Mouse (Mus musculus) MEL (cell line): ENCODE results near the gene Dnase1l3. TPM values are rescaled to one million over a fixed set of nuclear protein-coding genes. Genes with fewer than 3 reads are reported as not detected.

Experiments used
- DNase-seq: peaks from one replicate; pipeline ENCODE4 v3.0.0; 2011; ENCODE audit warnings: low read depth, low spot score
- H3K27ac ChIP-seq: 2 replicates; pipeline ENCODE4 v1.5.1; 2012; ENCODE audit warnings: low read depth, mild to moderate bottlenecking, control low read depth, low read length, moderate library complexity; ENCODE audit not compliant: control insufficient read depth
- H3K27me3 ChIP-seq, 2 experiments: fragments of 150-350 bp in 1 of 2; sonication (generic) in 1 of 2; 2 replicates each; pipeline ENCODE4 v1.6.1; 2012; ENCODE audit warnings: low read length in 2 of 2, mild to moderate bottlenecking in 2 of 2, improper control_type of control experiment in 1 of 2, moderate library complexity in 1 of 2; ENCODE audit not compliant: insufficient read depth in 2 of 2, control insufficient read depth in 1 of 2
- H3K36me3 ChIP-seq, 2 experiments: 2 replicates each; pipeline ENCODE4 v1.6.1; 2012 to 2014; ENCODE audit warnings: low read length in 2 of 2, improper control_type of control experiment in 1 of 2, inconsistent platforms in 1 of 2, mild to moderate bottlenecking in 1 of 2; ENCODE audit not compliant: insufficient read depth in 2 of 2, control insufficient read depth in 1 of 2
- H3K4me1 ChIP-seq, 2 experiments: fragments of 150-350 bp in 1 of 2; sonication (generic) in 1 of 2; 2 replicates each; pipeline ENCODE4 v1.6.1; 2012; ENCODE audit warnings: low read length in 2 of 2, improper control_type of control experiment in 1 of 2, mild to moderate bottlenecking in 1 of 2; ENCODE audit not compliant: insufficient read depth in 2 of 2, control insufficient read depth in 1 of 2
- H3K4me3 ChIP-seq, 2 experiments: fragments of 150-350 bp in 1 of 2; sonication (generic) in 1 of 2; 2 replicates each; pipeline ENCODE4 v1.5.1; 2012; ENCODE audit warnings: low read depth in 2 of 2, low read length in 2 of 2, mild to moderate bottlenecking in 2 of 2, moderate library complexity in 2 of 2, control low read depth in 1 of 2, improper control_type of control experiment in 1 of 2; ENCODE audit not compliant: control insufficient read depth in 1 of 2, insufficient read depth in 1 of 2
- H3K79me2 ChIP-seq: 2 replicates; pipeline ENCODE4 v1.6.1; 2012; ENCODE audit warnings: mild to moderate bottlenecking, low read length, moderate library complexity; ENCODE audit not compliant: control insufficient read depth, poor library complexity, insufficient read depth
- H3K9ac ChIP-seq: 2 replicates; pipeline ENCODE4 v1.6.1; 2012; ENCODE audit warnings: low read depth, mild to moderate bottlenecking, control low read depth, low read length, moderate library complexity; ENCODE audit not compliant: control insufficient read depth, poor library complexity, severe bottlenecking
- H3K9me3 ChIP-seq: fragments of 150-350 bp; sonication (generic); replicated peaks from 2 replicates; pipeline ENCODE4 v1.6.1; 2012; ENCODE audit warnings: mild to moderate bottlenecking, low read length, improper control_type of control experiment, moderate library complexity; ENCODE audit not compliant: insufficient read depth
- BHLHE40 ChIP-seq: IDR thresholded peaks from 2 replicates; pipeline ENCODE4 v1.6.1; 2012; ENCODE audit warnings: low read depth, mild to moderate bottlenecking, inconsistent platforms, low read length, improper control_type of control experiment, borderline replicate concordance
- CHD1 ChIP-seq: IDR thresholded peaks from 2 replicates; pipeline ENCODE4 v1.6.1; 2012; ENCODE audit warnings: low read depth, mild to moderate bottlenecking, inconsistent platforms, low read length, improper control_type of control experiment
- CTCF ChIP-seq, 3 experiments: IDR thresholded peaks in 2 of 3; conservative IDR thresholded peaks in 1 of 3; 2 replicates each; pipeline ENCODE4 v1.5.1; 2011 to 2012; ENCODE audit warnings: low read length in 3 of 3, low read depth in 2 of 3, mild to moderate bottlenecking in 2 of 3, improper control_type of control experiment in 1 of 3, inconsistent platforms in 1 of 3, mixed read lengths in 1 of 3, moderate library complexity in 1 of 3; ENCODE audit not compliant: control insufficient read depth in 1 of 3, insufficient read depth in 1 of 3, poor library complexity in 1 of 3, severe bottlenecking in 1 of 3
- EP300 ChIP-seq, 2 experiments: IDR thresholded peaks; 2 replicates each; pipeline ENCODE4 v1.6.1; 2011; ENCODE audit warnings: improper control_type of control experiment in 2 of 2, low read length in 2 of 2, low read depth in 1 of 2, mild to moderate bottlenecking in 1 of 2
- ETS1 ChIP-seq: IDR thresholded peaks from 2 replicates; pipeline ENCODE4 v1.6.1; 2012; ENCODE audit warnings: low read depth, mild to moderate bottlenecking, inconsistent platforms, low read length, improper control_type of control experiment, moderate library complexity
- GABPA ChIP-seq: IDR thresholded peaks from 2 replicates; pipeline ENCODE4 v1.6.1; 2012; ENCODE audit warnings: low read depth, mild to moderate bottlenecking, inconsistent platforms, low read length, improper control_type of control experiment, moderate library complexity
- GATA1 ChIP-seq: IDR thresholded peaks from 2 replicates; pipeline ENCODE4 v1.6.1; 2011; ENCODE audit warnings: low read depth, low read length, improper control_type of control experiment
- JUND ChIP-seq: IDR thresholded peaks from 2 replicates; pipeline ENCODE4 v1.6.1; 2011; ENCODE audit warnings: low read depth, mild to moderate bottlenecking, improper control_type of control experiment, low read length
- KAT2A ChIP-seq: conservative IDR thresholded peaks from 2 replicates; pipeline ENCODE4 v1.6.1; 2012; ENCODE audit warnings: low read depth, low read length, improper control_type of control experiment, inconsistent platforms
- MAFK ChIP-seq: IDR thresholded peaks from 2 replicates; pipeline ENCODE4 v1.6.1; 2011; ENCODE audit warnings: low read depth, mild to moderate bottlenecking, low read length, improper control_type of control experiment, borderline replicate concordance
- MAX ChIP-seq: IDR thresholded peaks from 2 replicates; pipeline ENCODE4 v1.6.1; 2011; ENCODE audit warnings: low read length, improper control_type of control experiment
- MEF2A ChIP-seq: IDR thresholded peaks from 2 replicates; pipeline ENCODE4 v1.6.1; 2014; ENCODE audit warnings: low read depth, mild to moderate bottlenecking, inconsistent platforms, low read length, improper control_type of control experiment; ENCODE audit not compliant: poor library complexity, insufficient replicate concordance, severe bottlenecking; ENCODE audit errors: extremely low read depth
- MXI1 ChIP-seq: IDR thresholded peaks from 2 replicates; pipeline ENCODE4 v1.6.1; 2011; ENCODE audit warnings: mild to moderate bottlenecking, low read depth, low read length, improper control_type of control experiment
- NELFE ChIP-seq: IDR thresholded peaks from 2 replicates; pipeline ENCODE4 v1.6.1; 2011; ENCODE audit warnings: low read depth, low read length, improper control_type of control experiment
- NRF1 ChIP-seq: IDR thresholded peaks from 2 replicates; pipeline ENCODE4 v1.6.1; 2014; ENCODE audit warnings: low read depth, mild to moderate bottlenecking, inconsistent platforms, low read length, improper control_type of control experiment, moderate library complexity; ENCODE audit not compliant: poor library complexity, insufficient read depth, severe bottlenecking
- POLR2A ChIP-seq, 2 experiments: IDR thresholded peaks; 2 replicates each; pipeline ENCODE4 v1.6.1; 2011 to 2012; ENCODE audit warnings: low read length in 2 of 2, mild to moderate bottlenecking in 2 of 2, control low read depth in 1 of 2, improper control_type of control experiment in 1 of 2, low read depth in 1 of 2, moderate library complexity in 1 of 2; ENCODE audit not compliant: control insufficient read depth in 1 of 2, insufficient read depth in 1 of 2, poor library complexity in 1 of 2
- POLR2AphosphoS2 ChIP-seq: IDR thresholded peaks from 2 replicates; pipeline ENCODE4 v1.6.1; 2011; ENCODE audit warnings: low read length, improper control_type of control experiment
- RAD21 ChIP-seq: IDR thresholded peaks from 2 replicates; pipeline ENCODE4 v1.6.1; 2011; ENCODE audit warnings: mild to moderate bottlenecking, low read depth, low read length, improper control_type of control experiment
- SIN3A ChIP-seq: IDR thresholded peaks from 2 replicates; pipeline ENCODE4 v1.6.1; 2012; ENCODE audit warnings: low read length, improper control_type of control experiment, inconsistent platforms
- TAL1 ChIP-seq: IDR thresholded peaks from 2 replicates; pipeline ENCODE4 v1.6.1; 2012; ENCODE audit warnings: mild to moderate bottlenecking, inconsistent platforms, low read length, moderate library complexity, mixed read lengths
- TBP ChIP-seq: IDR thresholded peaks from 2 replicates; pipeline ENCODE4 v1.8.0; 2011; ENCODE audit warnings: low read depth, low read length, improper control_type of control experiment
- TCF12 ChIP-seq: IDR thresholded peaks from 2 replicates; pipeline ENCODE4 v1.6.1; 2014; ENCODE audit warnings: low read depth, mild to moderate bottlenecking, inconsistent platforms, low read length, improper control_type of control experiment, moderate library complexity
- UBTF ChIP-seq: IDR thresholded peaks from 2 replicates; pipeline ENCODE4 v1.6.1; 2012; ENCODE audit warnings: low read depth, mild to moderate bottlenecking, inconsistent platforms, low read length, improper control_type of control experiment, moderate library complexity, borderline replicate concordance; ENCODE audit not compliant: insufficient read depth
- USF1 ChIP-seq: IDR thresholded peaks from 2 replicates; pipeline ENCODE4 v1.6.1; 2014; ENCODE audit warnings: low read depth, mild to moderate bottlenecking, inconsistent platforms, low read length, improper control_type of control experiment, moderate library complexity
- USF2 ChIP-seq, 2 experiments: IDR thresholded peaks; 2 replicates each; pipeline ENCODE4 v1.6.1; 2011 to 2012; ENCODE audit warnings: improper control_type of control experiment in 2 of 2, low read length in 2 of 2, borderline replicate concordance in 1 of 2, inconsistent platforms in 1 of 2, low read depth in 1 of 2, mild to moderate bottlenecking in 1 of 2; ENCODE audit not compliant: insufficient read depth in 1 of 2
- ZC3H11A ChIP-seq: IDR thresholded peaks from 2 replicates; pipeline ENCODE4 v1.6.1; 2012; ENCODE audit warnings: low read depth, mild to moderate bottlenecking, inconsistent platforms, low read length, improper control_type of control experiment
- ZMIZ1 ChIP-seq: IDR thresholded peaks from 2 replicates; pipeline ENCODE4 v1.6.1; 2012; ENCODE audit warnings: low read depth, mild to moderate bottlenecking, inconsistent platforms, low read length, improper control_type of control experiment, moderate library complexity
- polyA plus RNA-seq, 2 experiments: library from polyadenylated mRNA; stranded (reverse) in 1 of 2; unstranded in 1 of 2; fragments of >175 nt in 1 of 2; fragments of >200 nt in 1 of 2; gene quantifications; 2 replicates each; pipeline versions ENCODE4 v1.2.1 to v1.2.4; 2012; ENCODE audit warnings: low replicate concordance in 2 of 2, low read depth in 1 of 2; ENCODE audit not compliant: insufficient read length in 2 of 2, insufficient read depth in 1 of 2, missing spikeins in 1 of 2
- total RNA-seq: library from RNA; depleted of rRNA; stranded (reverse); fragments of 300-350 nt; gene quantifications from 2 replicates; pipeline ENCODE4 v1.2.3, GENCODE M21; 2012

Dnase1l3 gene
- total and polyA plus RNA-seq, 3 experiments, result not detected

DNA sequence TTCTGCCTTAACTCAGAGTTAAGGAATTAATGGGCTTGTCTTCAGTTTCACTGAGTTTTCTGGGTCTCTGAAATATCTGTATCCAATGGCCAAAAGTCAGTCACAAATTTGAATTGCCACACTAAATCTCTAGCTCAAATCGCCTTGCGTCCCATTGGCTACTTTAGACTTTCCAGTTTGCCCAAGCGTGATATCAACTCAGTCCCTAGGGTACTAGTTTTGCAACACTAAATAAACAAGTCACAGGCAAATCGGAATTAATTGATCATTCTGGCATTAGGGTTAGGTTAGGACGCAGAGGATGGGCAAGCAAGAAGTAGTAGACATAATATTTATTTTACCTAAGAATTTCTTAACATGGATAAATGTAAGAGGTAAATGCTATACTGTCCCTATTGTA, 5.9 kb upstream of the Dnase1l3 start:
- TF ChIP-seq ETS1 (no peak), ZC3H11A (no peak), MAFK (no peak), CHD1 (no peak), GABPA (no peak), EP300 (IDR thresholded peaks at IDR 0.05; ENCODE audit: low read depth in 1 of 2, low read length in 2 of 2) (no peak), TBP (no peak), JUND (no peak), TCF12 (no peak), MAX (no peak), POLR2AphosphoS2 (no peak), USF2 (IDR thresholded peaks at IDR 0.05; ENCODE audit: borderline replicate concordance in 1 of 2, insufficient read depth in 1 of 2, low read depth in 1 of 2, low read length in 2 of 2) (no peak), BHLHE40 (no peak), SIN3A (no peak), TAL1 (no peak), NRF1 (no peak), CTCF (IDR thresholded peaks at IDR 0.05 in 2 of 3, conservative IDR thresholded peaks at IDR 0.05 in 1 of 3; ENCODE audit: control insufficient read depth in 1 of 3, insufficient read depth in 1 of 3, low read depth in 2 of 3, low read length in 3 of 3, poor library complexity in 1 of 3, severe bottlenecking in 1 of 3) (no peak), NELFE (no peak)
- H3K27me3 ChIP-seq, result no peaks in the 10 kb centered on the region; a peak in 1 of 4 replicates

DNA sequence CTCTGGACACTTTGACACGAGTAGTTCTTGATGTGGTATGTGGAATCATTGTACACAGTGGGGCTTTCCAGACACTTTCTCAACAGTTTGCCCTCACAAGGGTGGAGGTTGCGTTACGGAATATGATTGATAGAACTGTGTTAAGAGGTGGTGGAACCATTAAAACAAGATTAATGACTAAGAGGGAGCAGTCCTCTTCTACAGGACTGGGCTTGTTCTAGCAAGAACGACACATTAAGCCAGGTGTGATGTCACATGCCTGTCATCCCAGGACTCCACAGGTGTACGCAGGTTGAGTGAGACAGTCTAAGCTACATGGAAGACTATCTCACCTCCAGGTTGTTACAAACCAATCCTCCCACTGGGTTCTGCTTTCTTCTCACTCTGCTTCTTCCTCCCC, 5.1 kb upstream of the Dnase1l3 start:
- H3K4me3 ChIP-seq, result no peak overlapping the region
- H3K4me1 ChIP-seq, result no peaks in the 10 kb centered on the region
- H3K9ac ChIP-seq, result no peak overlapping the region
- no peak overlapping the region for H3K27ac ChIP-seq
- no peaks in the 10 kb centered on the region; a peak in 1 of 4 replicates for H3K27me3 ChIP-seq
- no peaks in the 10 kb centered on the region for H3K79me2 ChIP-seq
- no peaks in the 10 kb centered on the region for H3K36me3 ChIP-seq
- TF ChIP-seq UBTF (no peak), POLR2A (IDR thresholded peaks at IDR 0.05; ENCODE audit: control insufficient read depth in 1 of 2, insufficient read depth in 1 of 2, low read depth in 1 of 2, low read length in 2 of 2, poor library complexity in 1 of 2) (no peak), RAD21 (no peak), EP300 (IDR thresholded peaks at IDR 0.05; ENCODE audit: low read depth in 1 of 2, low read length in 2 of 2) (no peak), USF1 (no peak), JUND (no peak), MAFK (no peak), GATA1 (no peak), MXI1 (no peak), ZMIZ1 (no peak), KAT2A (no peak), MEF2A (no peak)
- TF ChIP-seq, all 39 proteins: peak for 0
- DNase-seq, result no peak
- no peaks in the 10 kb centered on the region for H3K9me3 ChIP-seq

More for the DNA sequence above, 5.9 kb upstream of the Dnase1l3 start:
- Histone ChIP-seq H3K27ac (no peak overlapping the region), H3K9me3 (no peaks in the 10 kb centered on the region), H3K4me3 (no peak overlapping the region), H3K79me2 (no peaks in the 10 kb centered on the region), H3K9ac (no peak overlapping the region), H3K36me3 (no peaks in the 10 kb centered on the region), H3K4me1 (no peaks in the 10 kb centered on the region)
- no peak for DNase-seq
